Mouse (Mus musculus) splenic B cell, adult 2 months (primary cell): ENCODE results near the gene Olfr1328.
"Not testable (repeated sequence)": the region's sequence is repeated elsewhere in the genome, so short reads cannot be mapped to it uniquely, and the experiment has no call there.

Source experiments
- DNase-seq: peaks from one replicate; pipeline ENCODE4 v3.0.0-alpha.2; 2011; ENCODE audit warnings: low read depth, low spot score
- H3K27me3 ChIP-seq: 2 replicates; pipeline ENCODE4 v1.6.1; 2012; ENCODE audit warnings: mild to moderate bottlenecking, low read length, moderate library complexity, mixed read lengths; ENCODE audit not compliant: control insufficient read depth, poor library complexity, insufficient read depth, severe bottlenecking
- H3K36me3 ChIP-seq: 2 replicates; pipeline ENCODE4 v1.6.1; 2012; ENCODE audit warnings: mild to moderate bottlenecking, low read length, moderate library complexity, mixed read lengths; ENCODE audit not compliant: control insufficient read depth, poor library complexity, insufficient read depth, severe bottlenecking

Olfr1328 gene

GRCm38 (mm10) chr4:118938512-118938911 is at the start of gene Olfr1328:
Gene Olfr1328 (minus strand): TSS chr4:118938612.
- no peak for DNase-seq
- no peaks in the 10 kb centered on the region for H3K27me3 ChIP-seq
- no peaks in the 10 kb centered on the region for H3K36me3 ChIP-seq

DNA sequence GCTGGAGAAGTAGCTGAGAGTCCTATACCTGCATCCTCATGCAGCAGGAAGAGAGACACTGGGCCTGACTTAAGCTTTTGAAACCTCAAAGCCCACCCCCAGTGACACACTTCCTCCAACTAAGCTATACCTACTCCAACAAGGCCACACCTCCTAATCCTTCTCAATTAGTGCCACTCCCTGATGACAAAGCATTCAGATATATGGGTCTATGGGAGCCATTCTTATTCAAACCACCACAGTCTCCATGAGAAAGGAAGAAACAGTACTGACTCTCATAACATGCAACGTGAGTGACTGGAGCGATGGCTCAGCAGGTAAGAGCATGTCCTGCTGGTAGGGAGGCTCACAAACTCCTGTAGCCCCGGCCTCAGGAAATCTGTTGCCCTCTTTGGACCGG is 46.9 kb upstream of the Olfr1328 start:
- Histone ChIP-seq H3K36me3 (no peaks in the 10 kb centered on the region), H3K27me3 (no peaks in the 10 kb centered on the region)
- no peak for DNase-seq

DNA sequence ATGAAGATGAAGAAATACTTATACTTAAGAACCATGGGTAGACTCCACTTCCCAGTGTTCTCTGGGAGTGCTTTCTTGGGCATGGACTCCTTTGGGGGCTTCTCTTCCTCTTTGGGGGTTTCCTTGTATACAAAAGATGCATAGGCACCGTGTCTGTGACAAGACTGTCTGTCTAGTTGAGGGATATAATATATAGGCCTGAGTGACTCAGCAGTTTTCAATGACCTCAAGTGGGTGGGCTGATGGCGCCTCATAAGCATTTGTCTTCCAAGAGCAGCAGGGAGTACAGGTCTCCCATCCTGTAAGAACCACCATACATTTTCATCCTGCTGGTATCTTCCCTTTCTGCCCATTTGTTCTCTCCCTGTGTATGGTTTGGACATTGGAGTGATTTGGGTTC is 34.9 kb upstream of the Olfr1328 start:
- Histone ChIP-seq H3K36me3 (no peaks in the 10 kb centered on the region), H3K27me3 (no peaks in the 10 kb centered on the region)
- DNase-seq = no peak

DNA sequence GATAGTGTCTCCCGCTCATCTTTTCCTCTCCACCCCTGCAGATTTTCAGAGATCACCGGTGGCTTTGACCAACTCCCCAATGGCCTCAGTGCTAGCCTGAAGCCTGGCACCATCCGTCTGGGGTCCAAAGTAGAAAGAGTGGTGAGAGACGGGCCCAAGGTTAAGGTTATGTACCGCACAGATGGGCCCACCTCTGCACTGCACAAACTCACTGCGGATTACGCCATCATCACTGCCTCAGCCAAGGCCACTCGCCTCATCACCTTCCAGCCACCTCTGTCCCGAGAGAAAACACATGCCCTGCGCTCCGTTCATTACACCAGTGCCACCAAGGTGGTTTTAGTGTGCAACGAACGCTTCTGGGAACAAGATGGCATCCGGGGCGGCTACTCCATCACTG is 29.3 kb upstream of the Olfr1328 start:
- H3K36me3 ChIP-seq = no peaks in the 10 kb centered on the region
- DNase-seq = no peak
- no peaks in the 10 kb centered on the region for H3K27me3 ChIP-seq

DNA sequence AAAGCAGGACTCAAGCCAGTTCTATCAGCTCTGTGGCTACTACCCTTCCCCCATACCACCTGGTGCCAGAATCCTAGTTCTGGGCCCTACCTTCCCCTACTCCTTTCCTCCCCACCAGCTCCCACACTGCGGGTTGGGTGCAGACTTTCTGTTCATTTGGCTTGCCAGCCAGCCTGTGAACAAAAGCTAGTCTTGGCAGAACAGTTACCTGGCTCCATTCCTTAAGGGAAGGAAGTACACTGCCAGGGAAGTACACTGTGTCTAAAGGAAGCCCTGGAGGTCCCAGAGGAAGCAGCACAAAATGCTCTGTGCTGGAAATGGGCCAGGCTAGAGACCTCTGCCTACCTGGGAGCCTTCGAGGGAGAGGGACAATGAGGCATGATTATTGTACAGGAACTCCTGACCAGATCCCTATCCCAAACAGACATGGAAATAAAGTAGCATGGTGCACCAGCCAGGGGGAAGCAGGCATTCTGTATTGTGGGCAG is 22.8 kb upstream of the Olfr1328 start, which contains the start of gene Lao1:
TSS of gene Lao1 (plus strand) at position 438 of the 488 bp plus-strand sequence.
- no peaks in the 10 kb centered on the region for H3K36me3 ChIP-seq
- no peak for DNase-seq
- no peaks in the 10 kb centered on the region for H3K27me3 ChIP-seq

DNA sequence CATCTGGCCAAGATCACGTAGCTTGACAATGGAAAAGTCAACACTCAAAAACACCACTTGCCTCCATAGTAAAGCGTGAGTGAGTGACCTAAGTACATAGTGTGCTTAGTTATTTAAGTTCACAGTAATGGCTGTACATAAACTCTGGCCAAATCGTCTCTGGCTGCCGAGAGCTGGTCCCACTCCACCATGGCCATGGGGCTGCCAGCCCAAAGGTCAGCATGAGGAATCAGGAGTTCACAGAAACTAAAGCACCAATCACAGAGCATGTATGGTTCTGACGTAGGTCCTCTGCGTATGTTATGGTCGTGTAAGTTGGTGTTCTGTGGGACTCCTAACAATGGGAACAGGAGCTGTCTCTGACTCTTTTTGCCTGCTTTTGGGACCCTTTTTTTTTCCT is 20.4 kb upstream of the Olfr1328 start:
- Histone ChIP-seq H3K27me3 (no peaks in the 10 kb centered on the region), H3K36me3 (no peaks in the 10 kb centered on the region)
- DNase-seq = no peak

GRCm38 (mm10) chr4:118931326-118931725 is 7.1 kb downstream of the Olfr1328 start:
- H3K27me3 ChIP-seq, DNase-seq, H3K36me3 ChIP-seq: not testable (repeated sequence)

- not testable (repeated sequence) for H3K27me3 ChIP-seq, DNase-seq, H3K36me3 ChIP-seq
Observed at GRCm38 (mm10) chr4:118917365-118917764, 21.0 kb downstream of the Olfr1328 start, which contains the start of gene Olfr1329. Gene Olfr1329 (minus strand): TSS chr4:118917465.

DNA sequence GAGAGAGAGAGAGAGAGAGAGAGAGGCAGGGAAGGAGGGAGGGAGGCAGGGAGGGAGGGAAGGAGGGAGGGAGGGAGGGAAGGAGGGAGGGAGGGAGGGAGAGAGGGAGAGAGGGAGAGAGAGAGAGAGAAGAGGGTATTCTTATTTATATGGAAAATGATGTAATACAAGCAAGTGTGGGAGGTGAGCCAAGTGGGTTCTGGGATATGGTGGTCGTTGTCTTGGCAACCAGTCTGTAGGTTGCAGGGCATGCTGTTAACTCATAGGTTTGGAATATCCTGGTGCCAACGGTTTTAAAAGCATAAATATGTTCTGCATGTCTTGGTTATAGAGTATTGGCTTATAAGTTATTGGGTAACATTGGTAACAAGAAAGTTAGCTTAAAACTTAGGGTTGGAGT is 36.4 kb downstream of the Olfr1328 start:
- DNase-seq = no peak
- Histone ChIP-seq H3K27me3 (no peaks in the 10 kb centered on the region), H3K36me3 (no peaks in the 10 kb centered on the region)

- Histone ChIP-seq H3K27me3 (no peaks in the 10 kb centered on the region), H3K36me3 (no peaks in the 10 kb centered on the region)
- DNase-seq = no peak
Observed at GRCm38 (mm10) chr4:118888297-118888696, 50.1 kb downstream of the Olfr1328 start, which contains the start of gene Olfr1330. Gene Olfr1330 (plus strand): TSS chr4:118888597.
